In the genomic region with DNA sequence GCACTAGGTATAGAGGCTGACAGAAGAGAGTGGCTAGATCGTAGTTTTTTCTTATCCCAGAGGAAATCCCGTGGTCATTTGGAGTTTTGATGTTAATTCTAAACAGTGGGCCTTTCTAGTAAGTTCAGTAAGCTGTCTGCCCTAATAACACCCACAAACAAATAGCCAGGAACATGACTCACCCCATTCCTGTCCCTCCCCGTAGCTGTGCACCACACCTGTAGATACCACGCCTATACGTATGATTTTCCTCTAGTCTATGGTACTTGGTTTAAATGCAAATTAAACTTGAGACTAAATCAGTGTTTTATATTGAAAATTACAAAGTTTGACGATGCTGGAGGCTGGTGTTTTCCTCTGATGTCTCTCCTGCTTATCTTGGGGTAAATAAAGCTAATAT, we compare ENCODE assay signal across 13 mouse cellular contexts.
DNase-seq lines count a peak whose midpoint lies in the region; ATAC-seq lines count a peak whose summit lies in the region.
"Had no signal": no experiment of that assay in that cellular context is flagged by ENCODE, and none has a peak within 500 bp of the region (broad histone marks: within the 10 kb centered on the region; RNA-seq: fewer than 3 reads in every experiment).

No protein-coding gene starts in this region.

- peaks cover 12% of the 10 kb centered on the region for H3K4me1 ChIP-seq in hindbrain, embryonic 10.5 days (replicated peaks)
- H3K4me1 ChIP-seq in hindbrain, embryonic 11.5 days (replicated peaks; ENCODE audit: control insufficient read depth, insufficient read depth, low read length): no peaks in the 10 kb centered on the region
- peaks cover 42% of the 10 kb centered on the region for H3K4me1 ChIP-seq in embryonic facial prominence, embryonic 10.5 days
- peaks cover 18% of the 10 kb centered on the region for H3K4me1 ChIP-seq in intestine, embryonic 15.5 days (replicated peaks)
- peaks cover 76% of the 10 kb centered on the region for H3K4me1 ChIP-seq in liver, embryonic 13.5 days (replicated peaks)

- H3K4me2 ChIP-seq in hindbrain, embryonic 11.5 days (replicated peaks; ENCODE audit: low read depth, low read length): no peak overlapping the region
- no peak overlapping the region for H3K4me2 ChIP-seq in intestine, embryonic 15.5 days (replicated peaks)
- H3K4me2 ChIP-seq in liver, embryonic 13.5 days: peak overlapping the region; percentile 22; the same call in 1 of the 2 replicates
- H3K4me2 ChIP-seq: midbrain, embryonic 11.5 days had no signal

- ATAC-seq in hindbrain, embryonic 11.5 days (ENCODE audit: low FRiP score): no peak
- ATAC-seq in intestine, embryonic 15.5 days: peak; percentile 55; the same call in 1 of the 2 replicates
- ATAC-seq in liver, embryonic 13.5 days (ENCODE audit: low read depth): no peak

- H3K36me3 ChIP-seq in hindbrain, embryonic 10.5 days: no peaks in the 10 kb centered on the region
- H3K36me3 ChIP-seq in hindbrain, embryonic 11.5 days (ENCODE audit: control insufficient read depth, insufficient read depth, low read length): no peaks in the 10 kb centered on the region
- no peaks in the 10 kb centered on the region for H3K36me3 ChIP-seq in embryonic facial prominence, embryonic 10.5 days (replicated peaks)
- H3K36me3 ChIP-seq in intestine, embryonic 15.5 days: no peaks in the 10 kb centered on the region
- no peaks in the 10 kb centered on the region for H3K36me3 ChIP-seq in liver, embryonic 13.5 days
- H3K36me3 ChIP-seq: G1E had no signal

- WGBS in hindbrain, embryonic 10.5 days: 90% methylated on average over 6 of the region's 6 CpGs
- WGBS in hindbrain, embryonic 11.5 days: 87% methylated on average over 6 of the region's 6 CpGs
- 80% methylated on average over 6 of the region's 6 CpGs for WGBS in embryonic facial prominence, embryonic 10.5 days
- WGBS in intestine, embryonic 15.5 days: 66% methylated on average over 6 of the region's 6 CpGs
- 66% methylated on average over 6 of the region's 6 CpGs for WGBS in liver, embryonic 13.5 days (ENCODE audit: insufficient replicate concordance)

- H3K4me3 ChIP-seq in hindbrain, embryonic 10.5 days: no peak overlapping the region
- no peak overlapping the region for H3K4me3 ChIP-seq in hindbrain, embryonic 11.5 days (ENCODE audit: low read depth, low read length)
- H3K4me3 ChIP-seq in embryonic facial prominence, embryonic 10.5 days: no peak overlapping the region
- no peak overlapping the region for H3K4me3 ChIP-seq in intestine, embryonic 15.5 days (replicated peaks)
- H3K4me3 ChIP-seq in liver, embryonic 13.5 days (replicated peaks): no peak overlapping the region
- H3K4me3 ChIP-seq: erythroblast, embryonic 14.5 days had no signal

- DNase-seq in hindbrain, embryonic 10.5 days (ENCODE audit: low spot score): no peak
- DNase-seq in hindbrain, embryonic 11.5 days (ENCODE audit: low spot score): no peak
- no peak for DNase-seq in embryonic facial prominence, embryonic 10.5 days (ENCODE audit: low spot score)
- no peak for DNase-seq in liver, embryonic 13.5 days
- DNase-seq in frontal cortex, postnatal 10 days (ENCODE audit: low spot score in 2 of 2): no peak
- no peak for DNase-seq in kidney, postnatal 36 days
- DNase-seq: adrenal gland, postnatal 36 days; lung, adult 2 months; thymus, adult 2 months had no signal

- H3K27me3 ChIP-seq in hindbrain, embryonic 10.5 days (ENCODE audit: insufficient read depth, poor library complexity, severe bottlenecking): no peaks in the 10 kb centered on the region
- no peaks in the 10 kb centered on the region for H3K27me3 ChIP-seq in hindbrain, embryonic 11.5 days (ENCODE audit: control insufficient read depth, insufficient read depth, low read length)
- no peaks in the 10 kb centered on the region for H3K27me3 ChIP-seq in embryonic facial prominence, embryonic 10.5 days (replicated peaks; ENCODE audit: low read depth, poor library complexity, severe bottlenecking)
- no peaks in the 10 kb centered on the region for H3K27me3 ChIP-seq in intestine, embryonic 15.5 days (replicated peaks)
- no peaks in the 10 kb centered on the region for H3K27me3 ChIP-seq in liver, embryonic 13.5 days

- no peaks in the 10 kb centered on the region for H3K9me3 ChIP-seq in hindbrain, embryonic 10.5 days
- no peaks in the 10 kb centered on the region for H3K9me3 ChIP-seq in hindbrain, embryonic 11.5 days (ENCODE audit: control insufficient read depth, low read length)
- no peaks in the 10 kb centered on the region for H3K9me3 ChIP-seq in embryonic facial prominence, embryonic 10.5 days
- H3K9me3 ChIP-seq in intestine, embryonic 15.5 days: no peaks in the 10 kb centered on the region
- no peaks in the 10 kb centered on the region for H3K9me3 ChIP-seq in liver, embryonic 13.5 days (replicated peaks)
- H3K9me3 ChIP-seq: G1E had no signal

- no peak overlapping the region for H3K9ac ChIP-seq in hindbrain, embryonic 11.5 days (ENCODE audit: low read depth, low read length)
- no peak overlapping the region for H3K9ac ChIP-seq in intestine, embryonic 15.5 days
- H3K9ac ChIP-seq in liver, embryonic 13.5 days: peak overlapping the region; percentile 68

- 0 out of 2 replicates have a peak overlapping the region, but pooled peaks have one; percentile 29 for H3K27ac ChIP-seq in hindbrain, embryonic 10.5 days
- no peak overlapping the region for H3K27ac ChIP-seq in hindbrain, embryonic 11.5 days (ENCODE audit: low read depth, low read length)
- H3K27ac ChIP-seq in embryonic facial prominence, embryonic 10.5 days (replicated peaks): peak overlapping the region; percentile 61; the same call in 1 of the 2 replicates
- H3K27ac ChIP-seq in intestine, embryonic 15.5 days: peak overlapping the region; percentile 59
- H3K27ac ChIP-seq in liver, embryonic 13.5 days: peak overlapping the region; percentile 98
